ENCODE assay signal across 9 mouse cellular contexts in the genomic region with DNA sequence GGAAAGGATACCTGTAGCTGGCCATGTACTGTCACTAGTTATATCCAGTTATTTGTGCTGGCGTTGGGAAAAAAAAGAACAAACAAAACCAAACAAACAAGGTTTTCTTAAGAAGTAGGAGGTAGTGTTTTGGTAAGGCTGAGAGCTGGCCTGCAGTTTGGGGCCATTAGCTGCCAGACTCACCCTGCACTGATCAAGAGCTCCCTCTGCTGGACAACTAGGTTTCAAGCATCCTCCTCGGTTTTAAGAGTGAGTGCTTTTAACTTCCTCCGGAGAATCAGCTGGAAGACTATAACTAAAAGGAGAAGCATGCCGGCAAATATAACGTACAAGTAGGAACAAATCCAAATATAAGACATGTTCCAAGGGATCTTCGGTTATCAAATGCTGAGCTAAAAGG. TPM values are rescaled to one million over a fixed set of nuclear protein-coding genes. Genes with fewer than 3 reads are reported as not detected.
DNase-seq lines count a peak whose midpoint lies in the region; ATAC-seq lines count a peak whose summit lies in the region.
"Had no signal": no experiment of that assay in that cellular context is flagged by ENCODE, and none has a peak within 500 bp of the region (broad histone marks: within the 10 kb centered on the region; RNA-seq: fewer than 3 reads in every experiment).

No protein-coding gene starts in this region.

- no peaks in the 10 kb centered on the region for H3K4me1 ChIP-seq in midbrain, embryonic 10.5 days
- H3K4me1 ChIP-seq in midbrain, embryonic 15.5 days = no peaks in the 10 kb centered on the region

- peak; percentile 47 for DNase-seq in midbrain, embryonic 10.5 days (ENCODE audit: low spot score)
- peak; percentile 25 for DNase-seq in Muller cell, postnatal 12 days (ENCODE audit: inconsistent ontology term)
- DNase-seq in cerebellum, adult 9-10 months = peak; percentile 65
- peak; percentile 35 to 58 for DNase-seq in frontal cortex, postnatal 36 days (ENCODE audit: low spot score in 2 of 2)
- DNase-seq in layer of hippocampus, adult 8-10 months (ENCODE audit: low spot score in 2 of 2) = peak; percentile 8 to 54
- DNase-seq in testis, postnatal 10 days (ENCODE audit: low spot score) = peak; percentile 53

- no peak overlapping the region for H3K27ac ChIP-seq in midbrain, embryonic 10.5 days (replicated peaks)
- H3K27ac ChIP-seq in midbrain, embryonic 15.5 days = no peak overlapping the region

- H3K9me3 ChIP-seq in midbrain, embryonic 10.5 days (replicated peaks) = no peaks in the 10 kb centered on the region
- H3K9me3 ChIP-seq in midbrain, embryonic 15.5 days = no peaks in the 10 kb centered on the region

- H3K27me3 ChIP-seq in midbrain, embryonic 10.5 days (ENCODE audit: low read depth, poor library complexity, severe bottlenecking) = no peaks in the 10 kb centered on the region
- H3K27me3 ChIP-seq in midbrain, embryonic 15.5 days (replicated peaks) = no peaks in the 10 kb centered on the region

- no peak overlapping the region for H3K9ac ChIP-seq in midbrain, embryonic 15.5 days

- H3K4me3 ChIP-seq in midbrain, embryonic 10.5 days = no peak overlapping the region
- H3K4me3 ChIP-seq in midbrain, embryonic 15.5 days = no peak overlapping the region

- H3K36me3 ChIP-seq in midbrain, embryonic 10.5 days = no peaks in the 10 kb centered on the region
- no peaks in the 10 kb centered on the region for H3K36me3 ChIP-seq in midbrain, embryonic 15.5 days (replicated peaks)

- 18% methylated on average over 6 of the region's 6 CpGs for WGBS in midbrain, embryonic 10.5 days
- 22% methylated on average over 6 of the region's 6 CpGs for WGBS in midbrain, embryonic 15.5 days

- H3K4me2 ChIP-seq in midbrain, embryonic 15.5 days = no peak overlapping the region

- no peak for ATAC-seq in midbrain, embryonic 15.5 days (replicated peaks)
- ATAC-seq in megakaryocyte progenitor cell, adult 5-6 weeks (replicated peaks; ENCODE audit: poor library complexity) = peak; percentile 98

RNA-seq across cellular contexts. Expression of gene Esx1, which starts 19.8 kb away (rescaled TPM):
- polyA plus RNA-seq in midbrain, embryonic 10.5 days (2016; fragmentation: Nextera tagmentation; extraction: Ambion mirVana) = not detected in 2 replicates
- polyA plus RNA-seq in midbrain, embryonic 15.5 days (2015; fragmentation: Nextera tagmentation; extraction: Ambion mirVana) = not detected in 2 replicates
- total RNA-seq in layer of hippocampus, adult 8-10 months (2022) = not detected
- not detected in 2 replicates for total RNA-seq in megakaryocyte progenitor cell, adult 5-6 weeks (2015)
- not detected in 2 replicates for total RNA-seq in megakaryocyte progenitor cell, adult 5-6 weeks (2017)
- polyA plus RNA-seq: frontal cortex, adult 2 months had no signal
